Mouse (Mus musculus) G1E (cell line): ENCODE measurements at regions not wholly inside any gene's neighbourhood (a gene's known extent, or its start where the extent isn't known, plus 50 kb on each side); places are given as distances from the start of the nearest gene placed in this dataset.

Source experiments
- ATAC-seq: 2 replicates; pipeline ENCODE4 v1.8.0; 2016; ENCODE audit warnings: mild to moderate bottlenecking; ENCODE audit not compliant: insufficient number of reproducible peaks, poor library complexity, low FRiP score, severe bottlenecking; ENCODE audit errors: extremely low read depth
- DNase-seq: peaks from one replicate; pipeline ENCODE4 v3.0.0; 2012; ENCODE audit warnings: low spot score
- H3K27me3 ChIP-seq: 2 replicates; pipeline ENCODE4 v1.6.1; 2012; ENCODE audit warnings: mild to moderate bottlenecking, low read length, inconsistent platforms; ENCODE audit not compliant: insufficient read depth
- H3K36me3 ChIP-seq: replicated peaks from 2 replicates; pipeline ENCODE3; 2012; ENCODE audit warnings: mild to moderate bottlenecking, inconsistent platforms
- H3K4me1 ChIP-seq: 2 replicates; pipeline ENCODE4 v1.6.1; 2012; ENCODE audit warnings: low read depth, low read length, inconsistent platforms, mixed read lengths; ENCODE audit not compliant: insufficient read depth
- H3K4me3 ChIP-seq: 2 replicates; pipeline ENCODE4 v1.5.1; 2012; ENCODE audit warnings: low read depth, mild to moderate bottlenecking, inconsistent platforms, low read length, moderate library complexity, mixed read lengths
- H3K9me3 ChIP-seq: replicated peaks from 2 replicates; pipeline ENCODE4 v1.6.1; 2012; ENCODE audit warnings: inconsistent platforms
- CTCF ChIP-seq: IDR thresholded peaks from 2 replicates; pipeline ENCODE4 v1.5.1; 2012; ENCODE audit warnings: low read depth, low read length, inconsistent platforms, mixed read lengths
- GATA1 ChIP-seq: IDR thresholded peaks from 2 replicates; pipeline ENCODE4 v1.6.1; 2012; ENCODE audit warnings: borderline replicate concordance, low read length, inconsistent platforms, mixed read lengths
- GATA2 ChIP-seq: IDR thresholded peaks from 2 replicates; pipeline ENCODE4 v1.6.1; 2012; ENCODE audit warnings: low read depth, low read length, inconsistent platforms, borderline replicate concordance
- POLR2AphosphoS5 ChIP-seq: IDR thresholded peaks from 2 replicates; pipeline ENCODE4 v1.6.1; 2012; ENCODE audit warnings: low read depth, low read length, inconsistent platforms; ENCODE audit not compliant: insufficient replicate concordance
- TAL1 ChIP-seq: conservative IDR thresholded peaks from 2 replicates; pipeline ENCODE4 v1.6.1; 2012; ENCODE audit warnings: low read depth, low read length, inconsistent platforms, mixed read lengths

DNA sequence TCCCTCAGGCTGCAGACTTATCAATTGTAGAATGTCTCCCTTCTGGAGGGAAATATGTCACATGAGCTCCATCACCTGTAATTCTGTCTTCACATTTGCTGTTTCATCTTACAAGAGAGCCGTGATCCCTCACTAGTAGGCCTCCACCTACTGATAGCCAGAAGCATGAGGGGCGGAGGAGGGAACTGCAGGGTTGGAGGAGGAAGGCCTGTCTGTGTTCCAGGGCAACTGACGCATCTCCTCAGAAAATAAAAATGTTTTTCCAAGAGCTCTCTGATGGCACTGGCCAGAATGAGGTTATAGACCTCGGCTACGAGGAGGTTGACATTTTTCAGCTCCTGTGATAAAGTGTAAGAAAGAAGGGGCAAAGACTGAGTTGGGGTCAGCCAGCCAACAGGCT, 257.0 kb downstream of the Enc1 start:
- TF ChIP-seq TAL1 = no peak
- TF ChIP-seq POLR2AphosphoS5 = no peak
- TF ChIP-seq GATA2 = no peak
- TF ChIP-seq CTCF = no peak
- TF ChIP-seq GATA1 = no peak
- no peak overlapping the region for H3K4me3 ChIP-seq
- no peaks in the 10 kb centered on the region for H3K9me3 ChIP-seq
- ATAC-seq = no peak
- DNase-seq = no peak
- no peaks in the 10 kb centered on the region for H3K4me1 ChIP-seq
- no peaks in the 10 kb centered on the region for H3K36me3 ChIP-seq
- H3K27me3 ChIP-seq = peaks cover 49% of the 10 kb centered on the region

DNA sequence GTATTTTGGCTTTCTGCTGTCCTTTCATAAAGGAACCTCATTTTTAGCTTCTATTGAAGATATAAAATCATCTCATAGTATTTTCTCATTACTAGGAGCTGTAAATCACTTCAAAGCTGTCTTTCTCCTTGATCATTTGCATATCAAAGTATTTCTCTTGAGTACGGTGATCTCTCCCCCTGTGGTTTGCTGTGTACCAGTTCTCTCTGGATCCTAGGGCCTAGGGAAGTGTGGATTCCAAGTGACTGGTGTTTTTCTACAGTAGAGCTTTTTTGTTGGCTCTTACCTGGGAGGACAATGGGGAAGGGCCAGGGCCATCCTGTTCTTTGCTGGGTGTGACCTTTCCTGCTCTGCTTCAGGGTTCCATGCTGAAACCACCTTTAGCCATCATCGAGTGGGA, 253.9 kb downstream of the Enc1 start:
- no peak for DNase-seq
- peaks cover 49% of the 10 kb centered on the region for H3K27me3 ChIP-seq
- TF ChIP-seq GATA2 (no peak), POLR2AphosphoS5 (no peak), TAL1 (no peak), GATA1 (no peak), CTCF (no peak)
- H3K4me1 ChIP-seq = no peaks in the 10 kb centered on the region
- ATAC-seq = no peak
- no peaks in the 10 kb centered on the region for H3K9me3 ChIP-seq
- no peak overlapping the region for H3K4me3 ChIP-seq
- H3K36me3 ChIP-seq = no peaks in the 10 kb centered on the region

DNA sequence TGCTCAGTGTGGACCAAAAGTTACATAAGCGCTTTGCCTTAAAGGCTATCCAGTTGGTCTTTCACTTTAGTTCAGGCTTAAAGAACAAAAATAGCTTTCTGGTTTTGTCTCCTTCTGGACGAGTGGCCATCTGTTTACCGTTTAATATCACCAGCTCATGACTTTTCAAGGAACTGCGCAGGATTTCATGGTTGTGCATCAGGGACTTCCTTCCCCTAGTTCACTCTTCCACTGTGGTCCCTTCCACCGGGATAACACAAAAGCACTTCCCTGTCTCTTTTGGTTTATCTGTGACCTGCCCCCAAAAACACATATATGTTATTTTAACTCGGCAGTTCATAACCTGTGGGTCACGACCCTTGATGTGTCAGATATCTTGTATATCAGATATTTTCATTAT, 252.9 kb downstream of the Enc1 start:
- no peak overlapping the region for H3K4me3 ChIP-seq
- H3K9me3 ChIP-seq = no peaks in the 10 kb centered on the region
- peaks cover 49% of the 10 kb centered on the region for H3K27me3 ChIP-seq
- TF ChIP-seq TAL1 = no peak
- TF ChIP-seq CTCF = no peak
- TF ChIP-seq POLR2AphosphoS5 = no peak
- TF ChIP-seq GATA2 = no peak
- TF ChIP-seq GATA1 = no peak
- no peak for DNase-seq
- ATAC-seq = no peak
- no peaks in the 10 kb centered on the region for H3K36me3 ChIP-seq
- no peaks in the 10 kb centered on the region for H3K4me1 ChIP-seq

DNA sequence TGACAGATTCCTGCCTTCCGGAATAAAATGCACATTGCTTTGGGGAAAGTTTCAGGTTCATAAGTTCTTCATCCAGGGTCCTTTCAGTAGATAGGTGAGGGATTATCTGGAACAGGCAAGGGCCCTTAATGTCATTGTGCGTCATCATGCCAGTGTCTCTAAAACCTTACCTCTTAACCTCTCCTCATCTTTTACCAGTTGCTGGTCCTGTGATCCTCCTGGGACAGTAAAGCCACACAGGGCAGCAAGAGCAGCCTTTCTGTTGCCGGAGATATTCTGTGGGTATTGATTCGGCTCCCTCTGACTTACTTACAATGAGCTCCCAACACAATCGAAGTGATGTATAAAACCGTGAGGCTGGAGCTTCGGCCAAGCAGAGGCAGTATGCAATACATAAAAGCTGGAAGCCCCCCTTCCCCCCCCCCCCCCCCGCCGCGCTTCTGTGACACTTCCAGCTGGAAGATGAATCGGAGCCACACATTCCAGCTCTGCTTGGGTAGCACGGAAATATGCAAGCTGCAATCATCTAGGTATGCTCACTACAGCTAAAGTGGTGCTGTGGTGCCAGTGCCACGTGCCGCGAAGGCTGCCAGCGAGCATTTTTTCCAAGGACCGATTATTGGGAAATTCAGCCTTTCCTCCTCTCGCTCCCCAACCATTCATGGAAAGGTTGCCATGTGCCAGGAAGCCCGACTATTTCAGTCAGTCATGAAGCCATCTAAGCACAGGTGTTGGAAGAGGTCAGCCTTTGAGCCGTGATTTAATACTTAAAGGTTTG, 252.2 kb downstream of the Enc1 start:
- no peaks in the 10 kb centered on the region for H3K4me1 ChIP-seq
- H3K27me3 ChIP-seq = peaks cover 48% of the 10 kb centered on the region
- DNase-seq (no peak), ATAC-seq (no peak)
- no peaks in the 10 kb centered on the region for H3K9me3 ChIP-seq
- no peak for TF ChIP-seq POLR2AphosphoS5
- TF ChIP-seq CTCF = no peak
- no peak for TF ChIP-seq GATA1
- no peak for TF ChIP-seq TAL1
- no peak for TF ChIP-seq GATA2
- H3K4me3 ChIP-seq = no peak overlapping the region
- no peaks in the 10 kb centered on the region for H3K36me3 ChIP-seq

DNA sequence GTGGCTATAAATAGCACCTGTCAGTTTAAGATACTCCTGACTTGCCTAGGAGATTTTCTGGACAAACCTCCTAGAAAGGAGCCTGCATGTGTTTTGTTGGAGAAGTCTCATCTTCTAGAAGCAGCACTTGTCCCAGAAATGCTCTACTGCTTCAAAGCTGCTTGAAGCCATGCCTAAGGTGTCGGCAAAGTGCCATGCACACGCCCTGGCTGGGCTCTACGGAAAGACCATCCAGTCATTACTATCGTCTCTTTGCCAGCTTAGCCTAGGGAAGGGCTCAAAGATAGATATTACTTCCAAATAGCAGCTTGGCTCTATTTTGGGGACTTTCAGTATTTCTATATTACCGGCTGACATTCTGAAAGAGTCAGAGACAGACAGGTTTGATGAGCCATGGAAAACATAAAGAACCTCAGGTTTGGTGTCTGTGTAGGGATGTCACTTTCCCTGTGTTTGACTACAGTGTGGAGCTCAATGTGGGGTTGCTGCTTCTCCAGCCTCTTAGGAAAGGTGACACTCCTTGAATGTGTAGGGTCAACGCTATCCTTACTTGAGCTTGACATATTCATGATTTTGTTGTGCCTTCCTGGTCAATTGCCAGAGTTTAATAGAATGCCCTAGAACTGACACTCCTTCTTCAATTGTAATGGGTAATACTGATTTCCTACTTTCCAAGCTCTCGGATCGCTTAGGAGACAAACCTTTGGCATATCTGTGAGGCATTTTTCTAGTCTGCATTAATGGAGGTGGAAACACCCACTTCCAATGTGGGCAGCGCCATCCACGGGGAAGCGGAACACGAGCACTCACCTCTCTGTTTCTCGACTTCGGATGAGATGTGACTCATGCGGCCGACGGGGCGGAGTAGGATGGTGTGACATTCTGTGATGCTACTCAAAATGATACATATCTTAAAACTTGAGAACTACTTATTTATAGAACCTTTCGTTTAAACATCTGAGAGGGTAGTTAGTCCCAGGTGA, 251.3 kb downstream of the Enc1 start:
- TF ChIP-seq GATA1 (no peak), POLR2AphosphoS5 (no peak), CTCF (no peak), TAL1 (no peak), GATA2 (no peak)
- Histone ChIP-seq H3K9me3 (no peaks in the 10 kb centered on the region), H3K4me3 (no peak overlapping the region), H3K36me3 (no peaks in the 10 kb centered on the region), H3K27me3 (peaks cover 41% of the 10 kb centered on the region), H3K4me1 (no peaks in the 10 kb centered on the region)
- DNase-seq (no peak), ATAC-seq (no peak)

DNA sequence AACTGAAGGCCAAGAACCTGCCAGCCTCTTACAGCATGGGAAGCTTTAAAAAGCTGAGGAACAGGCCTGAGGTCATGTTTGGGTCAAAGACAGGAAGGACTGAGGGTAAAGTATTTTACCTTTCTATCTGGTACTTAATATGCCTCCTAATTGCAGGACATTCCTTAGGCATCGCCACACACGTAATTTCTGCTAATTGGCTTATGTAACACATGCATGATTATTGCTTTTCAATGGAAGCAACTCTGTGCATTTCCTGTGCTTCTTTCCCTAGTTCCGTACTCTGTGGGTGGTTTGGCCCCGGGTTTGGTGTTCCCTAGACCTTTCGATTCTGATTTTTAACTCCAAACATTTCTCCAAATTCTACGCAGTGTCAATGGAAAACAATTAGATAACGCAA, 249.2 kb downstream of the Enc1 start:
- H3K4me1 ChIP-seq = no peaks in the 10 kb centered on the region
- DNase-seq (no peak), ATAC-seq (no peak)
- peaks cover 42% of the 10 kb centered on the region for H3K27me3 ChIP-seq
- H3K9me3 ChIP-seq = no peaks in the 10 kb centered on the region
- H3K4me3 ChIP-seq = no peak overlapping the region
- TF ChIP-seq GATA1 = no peak
- TF ChIP-seq GATA2 = no peak
- no peak for TF ChIP-seq TAL1
- TF ChIP-seq CTCF = no peak
- TF ChIP-seq POLR2AphosphoS5 = no peak
- no peaks in the 10 kb centered on the region for H3K36me3 ChIP-seq
